Mouse (Mus musculus): ENCODE measurements around the gene 4933424G06Rik.
"Not testable (repeated sequence)": the region's sequence is repeated elsewhere in the genome, so short reads cannot be mapped to it uniquely, and the experiment has no call there.

Gene 4933424G06Rik

DNA sequence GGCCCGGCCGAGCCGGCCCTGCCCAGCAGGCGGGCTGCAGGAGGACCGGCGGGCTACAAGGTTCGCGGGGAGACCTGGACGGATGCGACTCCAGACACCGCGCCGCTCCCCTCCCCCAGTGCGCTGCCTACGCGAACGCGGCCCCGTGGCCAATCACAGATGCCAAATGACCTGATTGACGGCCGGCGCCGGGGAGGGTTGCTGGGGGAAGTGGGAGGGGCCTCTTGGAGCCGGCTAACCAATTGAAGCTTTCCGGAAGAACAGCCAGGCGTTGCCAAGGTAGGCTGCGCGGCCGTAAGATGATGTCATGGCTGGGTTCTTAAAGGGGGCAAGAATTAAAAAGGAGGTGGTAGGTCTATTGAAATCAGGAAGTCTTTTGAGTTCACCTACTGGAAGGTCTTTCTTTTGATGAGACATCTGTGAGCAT is at the start of gene 4933424G06Rik:
4933424G06Rik (plus strand) TSS at position 296 of the 427 bp plus-strand sequence.
- DNase-seq (ENCODE audit: low spot score) = peak; percentile 97

DNA sequence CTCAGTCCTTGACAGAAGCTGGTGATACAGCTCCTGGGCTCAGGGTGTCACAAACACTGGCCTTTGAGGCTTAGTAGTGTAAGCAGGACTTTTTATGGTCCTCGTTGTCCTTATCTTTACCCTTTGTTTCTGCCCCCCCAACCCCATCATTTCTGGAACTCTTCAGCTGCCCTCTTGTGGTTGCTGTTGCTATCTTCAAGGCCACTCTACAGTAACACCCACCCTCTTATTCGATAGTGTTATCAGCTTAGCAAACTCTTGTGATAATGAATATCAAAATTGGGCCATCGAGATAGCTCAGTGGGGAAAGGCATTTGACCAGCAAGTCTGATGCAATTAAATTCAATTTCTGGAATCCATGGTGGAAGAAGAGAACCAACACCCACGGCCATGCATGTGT is 45.5 kb upstream of the 4933424G06Rik start:
- DNase-seq (ENCODE audit: low spot score) = no peak

DNA sequence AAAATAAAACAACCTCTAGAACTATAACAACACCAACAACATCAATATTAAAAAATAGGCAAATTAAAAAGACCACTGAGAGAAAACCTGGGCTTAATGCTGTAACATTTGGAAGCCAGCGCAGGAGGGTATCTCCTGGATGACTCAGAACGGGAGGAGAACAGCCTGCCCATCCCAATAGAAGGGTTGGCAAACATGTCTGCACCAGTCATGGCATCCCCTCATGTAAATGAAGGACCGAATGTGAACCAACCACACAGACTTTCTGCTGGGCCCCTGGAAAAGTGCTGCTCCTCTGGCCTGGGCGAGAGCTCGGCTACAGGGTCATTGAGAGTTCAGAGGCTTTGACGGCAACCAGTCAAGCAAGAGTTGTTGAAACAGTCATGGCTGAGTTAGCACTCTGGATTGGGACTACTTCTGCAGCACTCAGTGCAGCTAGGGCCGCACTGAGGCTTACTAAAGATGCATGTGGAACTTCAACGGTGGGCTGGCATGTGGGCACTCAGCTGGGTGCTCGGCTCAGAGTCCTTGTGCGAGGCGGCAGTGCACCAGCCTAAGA is 44.7 kb upstream of the 4933424G06Rik start:
- no peak for DNase-seq (ENCODE audit: low spot score)

DNA sequence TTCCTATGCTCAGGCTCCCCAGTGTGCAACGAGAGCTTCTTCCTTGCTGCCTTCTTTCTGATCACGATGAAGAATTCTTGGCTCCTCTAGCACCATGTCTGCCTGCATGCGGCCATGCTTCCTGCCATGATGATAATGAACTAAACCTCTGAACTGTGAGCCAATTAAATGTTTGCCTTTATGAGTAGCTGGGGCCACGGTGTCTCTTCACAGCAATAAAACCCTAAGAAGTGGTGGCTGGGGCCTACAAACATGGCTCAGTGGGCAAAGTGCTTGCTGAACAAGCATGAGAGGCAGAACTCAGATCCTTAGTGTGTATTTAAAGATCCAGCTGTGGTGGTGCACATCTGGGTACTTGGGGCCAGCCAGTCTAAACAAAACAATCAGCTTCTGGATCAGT is 44.0 kb upstream of the 4933424G06Rik start:
- no peak for DNase-seq (ENCODE audit: low spot score)

DNA sequence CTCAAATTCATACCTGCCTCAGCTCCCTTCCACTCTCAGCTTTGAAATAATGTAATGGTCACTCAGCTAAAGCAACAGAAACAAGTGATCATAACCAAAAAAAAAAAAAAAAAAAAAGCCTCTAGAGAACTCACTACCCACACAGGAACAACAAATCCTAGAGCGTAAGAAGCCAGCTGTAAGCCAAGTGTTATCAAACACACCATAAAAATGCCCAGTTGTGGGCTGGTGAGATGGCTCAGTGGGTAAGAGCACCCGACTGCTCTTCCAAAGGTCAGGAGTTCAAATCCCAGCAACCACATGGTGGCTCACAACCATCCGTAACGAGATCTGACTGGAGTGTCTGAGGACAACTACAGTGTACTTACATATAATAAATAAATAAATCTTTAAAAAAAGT is 41.9 kb upstream of the 4933424G06Rik start:
- not testable (repeated sequence) for DNase-seq (ENCODE audit: low spot score)

DNA sequence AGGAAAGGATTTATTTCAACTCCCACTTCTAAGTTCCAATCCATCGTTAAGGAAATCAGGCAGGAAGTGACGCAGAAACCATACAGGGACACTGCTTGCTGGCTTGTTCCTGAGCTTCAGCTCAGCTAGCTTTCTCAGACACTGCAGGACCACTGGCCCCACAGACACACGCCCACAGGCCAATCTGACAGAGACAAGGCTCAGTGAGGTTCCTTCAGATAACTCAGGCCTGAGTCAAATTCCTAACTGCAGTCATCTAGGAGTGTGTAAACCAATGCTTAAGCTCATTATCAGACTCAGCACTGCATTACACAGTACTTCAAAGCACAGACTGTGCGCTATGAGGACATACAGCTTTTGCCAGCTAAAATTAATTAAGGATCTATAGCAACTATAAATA is 39.7 kb upstream of the 4933424G06Rik start:
- peak; percentile 64 for DNase-seq (ENCODE audit: low spot score)

DNA sequence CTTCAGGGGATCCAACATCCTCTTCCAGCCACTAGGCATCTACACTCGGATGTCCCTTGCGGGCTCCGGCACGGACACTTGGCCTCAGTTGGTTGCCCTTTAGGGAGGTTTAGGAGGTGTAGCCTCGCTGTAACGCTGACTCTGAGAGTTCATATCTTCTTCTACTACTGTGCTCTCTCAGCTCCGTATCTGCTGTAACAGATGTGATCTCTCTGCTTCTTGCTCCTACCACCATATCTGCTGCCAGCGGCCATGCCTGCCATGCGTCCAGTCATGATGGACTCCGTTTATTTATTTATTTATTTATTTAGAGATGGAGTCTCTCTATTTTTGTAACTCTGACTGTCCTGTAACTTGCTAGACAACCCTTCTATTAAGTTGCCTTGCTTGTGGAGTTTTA is 38.7 kb upstream of the 4933424G06Rik start:
- DNase-seq (ENCODE audit: low spot score) = no peak

DNA sequence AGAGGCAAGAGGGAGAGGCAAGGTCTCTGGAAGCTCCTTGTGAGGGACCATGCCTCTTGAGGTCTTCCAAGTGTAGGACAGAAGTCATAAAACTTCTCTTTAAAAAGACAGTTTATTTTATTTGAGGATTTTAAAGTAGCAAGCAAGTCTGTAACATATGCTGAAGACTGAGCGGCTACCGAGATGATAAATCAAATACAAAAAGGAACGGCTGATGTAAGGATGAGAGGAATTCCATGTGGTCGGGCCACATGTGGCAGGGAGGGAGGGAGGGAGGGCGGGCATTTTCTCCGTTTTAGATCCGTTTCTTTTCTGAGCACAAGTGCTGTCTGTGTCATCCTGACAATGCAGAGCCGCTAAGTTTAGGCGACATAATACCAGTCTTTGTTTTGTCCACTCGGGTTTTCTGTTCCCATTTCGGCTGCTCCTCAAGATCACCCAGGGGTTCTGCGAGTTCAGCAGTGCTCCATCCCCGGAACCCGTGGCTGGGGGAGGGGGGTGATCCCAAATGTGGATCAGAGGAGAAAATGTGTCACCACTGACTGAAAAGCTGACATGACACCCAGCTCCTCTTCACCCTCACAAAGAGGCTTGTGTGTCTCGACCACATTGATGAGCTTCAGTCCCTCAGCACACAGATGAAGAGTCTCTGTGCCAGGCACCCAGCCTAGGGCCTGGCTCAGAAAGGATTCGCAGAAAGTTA is 37.1 kb upstream of the 4933424G06Rik start:
- no peak for DNase-seq (ENCODE audit: low spot score)

DNA sequence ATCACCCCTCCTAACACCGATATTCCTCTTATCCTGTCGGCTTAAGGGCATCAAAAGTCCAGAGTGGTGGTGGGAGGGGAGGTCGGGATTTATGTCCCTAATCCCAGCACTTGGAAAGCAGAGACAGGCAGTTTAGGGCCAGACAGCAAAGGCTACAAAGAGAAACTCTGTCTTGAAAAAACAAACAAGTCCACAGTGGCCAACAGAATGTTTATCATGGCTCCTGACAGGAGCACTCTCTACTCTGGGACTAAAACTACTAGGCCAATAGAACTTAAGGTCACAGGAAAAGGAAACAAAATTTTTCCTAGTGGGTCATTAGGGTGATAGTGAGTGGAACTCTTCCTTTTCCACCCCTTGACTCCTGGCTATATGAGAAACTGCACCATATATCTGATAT is 35.0 kb upstream of the 4933424G06Rik start:
- DNase-seq (ENCODE audit: low spot score) = no peak

DNA sequence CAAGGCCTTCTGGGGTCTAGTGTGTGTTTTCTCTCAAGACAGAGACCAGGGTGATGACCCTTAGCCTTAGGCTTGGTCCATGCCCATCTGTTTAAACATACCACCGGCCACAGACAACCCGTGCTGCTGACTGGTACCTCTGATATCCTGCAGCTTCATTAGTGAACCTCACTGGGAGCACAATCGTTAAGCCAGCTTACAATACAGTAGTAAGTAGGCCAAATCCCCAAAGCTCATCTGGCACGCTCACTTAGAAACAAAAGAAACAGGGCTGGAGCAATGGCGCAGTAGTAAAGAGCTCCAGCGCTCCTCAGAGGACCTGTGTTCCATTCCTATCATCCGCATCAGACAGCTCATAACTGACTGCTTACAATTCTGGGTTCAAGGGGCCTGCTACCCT is 29.1 kb upstream of the 4933424G06Rik start:
- no peak for DNase-seq (ENCODE audit: low spot score)

DNA sequence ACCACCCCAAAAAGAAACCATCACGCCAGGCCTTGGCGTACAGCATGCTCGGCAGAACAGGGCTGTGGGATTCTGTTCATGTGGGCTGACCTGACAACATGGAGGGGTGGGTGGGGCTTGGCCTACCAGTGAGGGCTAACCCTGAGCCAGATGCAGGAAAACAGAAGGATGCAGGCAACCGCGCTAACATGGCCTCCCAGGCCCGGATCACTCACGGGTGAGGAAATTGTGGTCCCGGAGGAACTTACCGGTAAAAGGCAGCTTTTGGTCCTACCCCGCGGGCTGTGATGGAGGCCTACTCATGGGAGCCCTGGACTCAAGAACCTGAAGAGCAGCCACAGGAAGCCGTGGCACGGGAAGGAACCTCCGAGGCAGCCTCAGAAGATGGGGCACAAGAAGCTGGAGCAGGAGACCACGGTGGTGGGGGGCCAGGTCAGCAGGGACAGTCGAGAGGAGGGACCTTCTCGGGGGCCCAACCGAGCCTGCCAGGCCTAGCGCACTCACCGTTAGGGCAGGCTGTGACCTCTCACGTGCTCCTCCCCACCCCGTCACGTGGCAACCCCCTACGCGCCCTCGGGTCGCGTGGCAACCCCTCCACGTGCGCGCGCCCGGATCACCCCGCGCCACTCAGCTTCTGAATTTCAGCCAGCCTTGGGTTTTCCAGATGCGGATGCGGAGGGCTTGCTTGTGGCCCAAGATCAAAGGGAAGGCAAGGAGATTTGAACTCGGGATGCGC is 27.2 kb upstream of the 4933424G06Rik start, which contains the start of gene Fam178b:
Fam178b (minus strand) TSS at position 564 of the 736 bp plus-strand sequence.
- DNase-seq (ENCODE audit: low spot score) = no peak

DNA sequence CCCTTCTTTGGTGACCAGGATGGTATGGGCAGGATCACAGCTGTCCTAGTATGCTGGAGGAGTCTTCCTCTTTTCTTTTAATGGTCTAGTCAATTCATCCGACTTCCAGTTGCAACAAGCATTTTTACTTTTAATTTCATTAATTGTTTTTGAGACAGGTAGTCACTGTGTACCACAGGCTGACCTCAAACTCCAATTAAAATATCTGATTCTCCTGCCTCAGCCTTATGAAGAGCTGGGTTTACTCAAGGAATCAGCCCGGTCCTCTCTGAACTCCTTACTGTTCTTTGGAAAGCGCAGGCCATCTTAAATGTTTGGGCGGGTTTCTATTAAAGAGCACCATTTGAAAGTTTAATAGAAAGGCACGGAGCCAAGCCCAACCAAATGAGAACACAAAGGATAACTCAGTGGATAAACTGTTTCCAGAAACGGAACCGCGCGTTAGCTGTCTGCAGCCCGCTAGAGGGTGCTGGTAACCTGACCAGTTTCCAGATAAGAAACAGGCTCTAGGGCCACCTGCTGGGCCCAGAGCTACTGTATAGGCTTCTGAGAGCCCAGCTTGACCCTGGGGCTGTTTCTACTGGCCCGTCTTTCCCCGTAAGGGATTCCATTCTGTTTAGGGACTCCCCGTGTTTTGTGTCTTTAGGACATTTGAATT is 26.0 kb upstream of the 4933424G06Rik start:
- DNase-seq (ENCODE audit: low spot score) = peak; percentile 58

DNA sequence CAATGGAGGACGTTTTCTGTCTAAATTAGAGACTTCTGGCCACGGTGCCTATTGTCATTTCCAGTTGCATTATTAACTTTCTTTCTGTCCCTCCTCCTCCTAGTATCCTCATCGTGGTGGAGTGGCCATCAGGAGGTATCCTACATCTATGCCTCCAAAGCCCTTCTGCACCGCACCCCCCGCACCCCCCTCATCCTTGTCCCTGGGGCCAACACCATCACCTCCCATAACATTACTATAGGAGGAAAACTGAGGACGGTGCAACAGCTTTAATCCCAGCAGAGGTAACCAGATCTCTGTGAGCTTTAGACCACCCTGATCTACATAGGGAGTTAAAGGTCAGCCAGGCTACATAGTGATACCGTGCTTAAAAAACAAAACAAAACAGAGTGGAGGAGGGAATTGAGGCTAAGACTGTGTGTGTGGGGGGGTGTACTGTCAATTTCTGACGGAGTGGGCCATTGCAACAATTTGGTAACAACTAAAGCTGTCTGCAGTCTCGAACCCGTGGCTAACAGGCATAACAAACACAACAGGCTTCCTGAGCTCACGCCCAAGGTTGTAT is 19.2 kb upstream of the 4933424G06Rik start:
- no peak for DNase-seq (ENCODE audit: low spot score)

DNA sequence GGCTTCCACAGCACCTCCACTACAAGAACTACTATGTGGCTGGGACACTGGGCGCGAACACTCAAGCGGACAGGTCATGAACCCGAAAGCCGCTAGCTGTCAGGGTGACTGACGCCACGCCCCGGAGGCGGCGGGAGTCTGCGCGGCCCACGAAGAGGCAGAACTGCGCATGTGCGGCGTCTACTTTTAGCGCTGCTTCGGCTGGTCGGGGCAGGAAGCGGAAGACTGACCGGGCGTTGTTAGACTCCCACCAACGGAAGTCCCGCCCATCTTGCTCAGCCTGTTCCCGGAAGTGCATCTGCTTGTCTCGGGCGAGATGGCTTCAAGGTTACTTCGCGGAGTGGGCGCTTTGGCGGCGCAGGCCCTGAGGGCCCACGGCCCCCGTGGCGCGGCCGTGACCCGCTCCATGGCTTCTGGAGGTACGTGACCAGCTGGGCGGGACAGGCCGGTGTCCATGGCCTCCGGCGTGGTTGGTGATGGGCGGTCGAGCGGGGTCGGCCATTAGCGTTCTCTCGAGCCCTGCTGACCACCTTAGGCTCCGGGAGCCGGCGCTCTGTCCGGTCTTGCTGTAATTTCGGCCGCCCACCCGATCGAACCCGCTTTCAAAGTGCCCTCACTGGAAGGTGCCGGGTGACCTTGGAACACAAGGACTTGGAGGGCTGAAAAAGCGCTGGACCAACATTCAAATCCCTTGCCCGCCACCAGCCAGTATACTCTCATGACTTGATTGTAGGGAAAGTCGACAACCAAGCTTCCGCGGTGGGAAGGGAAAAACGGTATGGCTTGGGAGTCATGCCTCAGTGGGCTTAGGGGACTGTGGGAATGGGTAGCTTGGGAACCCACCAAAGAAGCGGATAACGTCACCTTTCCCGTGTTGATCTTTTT is 18.4 kb upstream of the 4933424G06Rik start, which contains the start of gene Cox5b:
Cox5b (plus strand) TSS at position 179 of the 885 bp plus-strand sequence.
- DNase-seq (ENCODE audit: low spot score) = peak; percentile 99

DNA sequence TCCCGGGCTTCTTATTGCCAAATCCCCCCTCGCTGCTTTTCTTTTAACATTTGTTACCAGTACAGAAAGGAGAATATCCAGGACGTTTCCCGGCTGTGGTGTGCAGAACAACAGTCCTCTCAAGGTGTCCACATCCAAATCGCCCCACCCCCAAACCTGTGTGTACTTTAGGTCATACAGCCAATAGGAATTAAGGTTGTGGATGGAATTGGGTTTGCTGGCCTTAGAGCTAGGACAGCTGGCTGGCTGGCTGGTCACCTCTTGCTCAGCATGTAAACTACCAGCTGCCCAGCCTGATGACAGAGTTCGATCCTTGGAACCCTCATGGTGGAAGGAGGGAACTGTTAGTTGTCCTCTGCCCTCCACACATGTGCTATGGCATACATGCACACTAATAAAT is 15.1 kb upstream of the 4933424G06Rik start:
- no peak for DNase-seq (ENCODE audit: low spot score)

DNA sequence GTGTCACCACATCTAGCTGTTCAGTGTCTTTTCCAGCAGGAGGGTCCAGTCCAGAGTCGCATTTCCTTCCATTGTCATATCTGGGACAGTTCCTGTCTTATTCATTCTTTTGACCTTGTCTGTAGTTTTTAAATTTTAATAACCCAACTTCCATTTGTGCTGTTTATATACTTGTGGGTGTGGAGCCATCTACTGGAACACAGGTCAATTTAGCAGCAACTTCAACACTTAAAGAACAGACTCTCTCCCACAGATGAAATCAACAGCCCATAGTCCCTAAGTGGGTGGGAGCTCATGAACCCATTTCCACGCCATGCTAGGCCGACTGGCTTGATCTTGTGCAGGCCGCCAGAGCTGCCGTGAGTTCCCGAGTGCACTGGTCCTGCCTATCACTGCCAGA is 13.5 kb upstream of the 4933424G06Rik start:
- DNase-seq (ENCODE audit: low spot score) = no peak

DNA sequence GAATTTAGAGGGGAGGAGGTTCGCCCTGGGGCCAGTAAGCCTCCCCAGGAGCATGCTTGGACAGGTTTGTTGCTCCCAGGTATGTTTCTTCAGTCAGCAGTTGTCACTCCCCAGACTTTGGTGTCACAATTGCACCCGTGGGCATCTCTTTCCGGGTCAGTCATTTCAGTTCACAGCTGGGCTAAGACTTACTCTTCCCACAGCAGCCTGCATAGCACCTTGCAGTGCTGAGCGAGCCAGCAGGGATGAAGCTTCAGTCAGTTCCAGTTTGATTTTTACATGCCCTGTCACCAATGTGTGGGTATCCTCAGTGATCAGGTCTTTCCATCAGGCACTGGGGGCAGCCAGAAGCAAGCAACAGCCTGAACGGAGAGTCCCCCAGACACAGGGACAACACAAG is 12.9 kb upstream of the 4933424G06Rik start:
- DNase-seq (ENCODE audit: low spot score) = no peak

DNA sequence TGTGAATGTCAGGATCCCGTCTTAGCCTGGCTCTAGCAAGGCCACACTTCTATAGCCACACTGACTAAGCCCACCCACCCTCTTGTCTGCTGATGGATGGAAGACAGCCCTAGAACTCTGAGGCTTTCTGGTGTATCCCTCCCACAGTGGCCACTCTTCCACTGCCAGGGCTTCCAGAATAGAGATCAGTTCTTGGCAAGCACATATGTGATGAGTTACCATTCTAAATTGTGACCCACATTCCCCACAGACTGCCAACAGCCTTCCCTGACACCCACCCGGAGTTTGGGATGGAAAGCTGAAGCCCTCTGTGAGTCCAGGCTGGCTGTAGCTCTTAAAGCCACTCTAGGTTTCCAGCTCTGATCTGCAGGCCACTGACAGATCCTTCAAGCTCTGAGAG is 2.8 kb upstream of the 4933424G06Rik start:
- DNase-seq (ENCODE audit: low spot score) = no peak

DNA sequence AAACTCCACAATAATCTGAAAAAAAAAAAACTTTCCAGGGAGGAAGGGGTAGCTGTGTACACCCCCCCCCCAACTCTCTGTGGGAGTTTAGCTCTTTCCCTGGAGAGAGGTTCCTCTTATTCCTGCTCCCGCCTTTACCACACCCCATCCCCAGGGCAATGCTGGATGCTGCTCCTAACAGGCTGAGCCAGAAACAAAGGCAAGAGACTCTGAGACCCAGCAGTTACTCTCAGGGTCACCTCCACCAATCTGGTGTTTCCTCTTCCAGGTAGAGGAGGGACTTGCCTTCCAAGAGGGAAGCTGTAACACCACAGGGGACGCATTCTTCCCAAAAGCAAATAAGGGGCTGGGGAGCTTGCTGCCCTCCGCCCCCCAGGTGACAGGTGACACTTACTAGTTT is 2.2 kb upstream of the 4933424G06Rik start:
- no peak for DNase-seq (ENCODE audit: low spot score)

DNA sequence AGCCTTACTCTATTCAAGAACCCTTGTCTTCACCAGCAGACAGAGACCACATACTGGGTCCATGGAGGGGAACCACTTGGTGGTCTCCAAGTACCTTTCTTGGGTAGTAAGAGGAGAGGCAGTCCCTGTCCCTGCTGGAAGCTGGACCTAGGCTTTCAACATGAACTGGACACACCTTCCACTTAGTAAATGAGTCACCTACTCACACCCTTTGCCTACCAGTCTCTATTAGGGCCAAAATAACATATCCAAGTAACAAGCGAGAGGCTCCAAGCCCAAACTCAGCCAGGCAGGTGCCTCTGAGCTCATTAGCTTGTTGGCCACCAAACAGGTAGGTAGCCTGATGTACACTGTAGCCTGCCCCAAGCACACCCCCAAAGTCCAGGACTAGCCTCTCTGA is 1.3 kb upstream of the 4933424G06Rik start:
- peak; percentile 21 for DNase-seq (ENCODE audit: low spot score)
